Mouse (Mus musculus) heart, adult 2 months (tissue): Measurements from ENCODE around the gene Gm36028.

ENCODE experiments used
- CTCF ChIP-seq: fragments of 200-600 bp; IDR thresholded peaks from 2 replicates; pipeline ENCODE4 v1.8.1; 2022; ENCODE audit warnings: antibody characterized with exemption, mild to moderate bottlenecking, moderate library complexity
- EP300 ChIP-seq: fragments of 200-500 bp; IDR thresholded peaks from 2 replicates; pipeline ENCODE4 v1.6.1; 2011; ENCODE audit warnings: low read depth, low read length, control low read depth; ENCODE audit not compliant: insufficient read depth
- POLR2A ChIP-seq: fragments of 200-500 bp; IDR thresholded peaks from 2 replicates; pipeline ENCODE4 v1.6.1; 2011; ENCODE audit warnings: mild to moderate bottlenecking, low read depth, low read length, control low read depth; ENCODE audit not compliant: insufficient read depth

GRCm38 (mm10) chr16:37893942-37894341 is 33.0 kb upstream of the Gm36028 start:
- TF ChIP-seq CTCF: no peak
- no peak for TF ChIP-seq EP300
- TF ChIP-seq POLR2A: no peak
